Mouse (Mus musculus) MEL (cell line): ENCODE measurements around the gene Ankrd54.
"Not testable (repeated sequence)": the region's sequence is repeated elsewhere in the genome, so short reads cannot be mapped to it uniquely, and the experiment has no call there.

ENCODE experiments used
- CHD1 ChIP-seq: IDR thresholded peaks from 2 replicates; pipeline ENCODE4 v1.6.1; 2012; ENCODE audit warnings: low read depth, mild to moderate bottlenecking, inconsistent platforms, low read length, improper control_type of control experiment
- CTCF ChIP-seq, 3 experiments: IDR thresholded peaks in 2 of 3; conservative IDR thresholded peaks in 1 of 3; 2 replicates each; pipeline ENCODE4 v1.5.1; 2011 to 2012; ENCODE audit warnings: low read length in 3 of 3, low read depth in 2 of 3, mild to moderate bottlenecking in 2 of 3, improper control_type of control experiment in 1 of 3, inconsistent platforms in 1 of 3, mixed read lengths in 1 of 3, moderate library complexity in 1 of 3; ENCODE audit not compliant: control insufficient read depth in 1 of 3, insufficient read depth in 1 of 3, poor library complexity in 1 of 3, severe bottlenecking in 1 of 3
- GATA1 ChIP-seq: IDR thresholded peaks from 2 replicates; pipeline ENCODE4 v1.6.1; 2011; ENCODE audit warnings: low read depth, low read length, improper control_type of control experiment
- JUND ChIP-seq: IDR thresholded peaks from 2 replicates; pipeline ENCODE4 v1.6.1; 2011; ENCODE audit warnings: low read depth, mild to moderate bottlenecking, improper control_type of control experiment, low read length
- NELFE ChIP-seq: IDR thresholded peaks from 2 replicates; pipeline ENCODE4 v1.6.1; 2011; ENCODE audit warnings: low read depth, low read length, improper control_type of control experiment
- NRF1 ChIP-seq: IDR thresholded peaks from 2 replicates; pipeline ENCODE4 v1.6.1; 2014; ENCODE audit warnings: low read depth, mild to moderate bottlenecking, inconsistent platforms, low read length, improper control_type of control experiment, moderate library complexity; ENCODE audit not compliant: poor library complexity, insufficient read depth, severe bottlenecking
- POLR2A ChIP-seq, 2 experiments: IDR thresholded peaks; 2 replicates each; pipeline ENCODE4 v1.6.1; 2011 to 2012; ENCODE audit warnings: low read length in 2 of 2, mild to moderate bottlenecking in 2 of 2, control low read depth in 1 of 2, improper control_type of control experiment in 1 of 2, low read depth in 1 of 2, moderate library complexity in 1 of 2; ENCODE audit not compliant: control insufficient read depth in 1 of 2, insufficient read depth in 1 of 2, poor library complexity in 1 of 2
- POLR2AphosphoS5 ChIP-seq: IDR thresholded peaks from 2 replicates; pipeline ENCODE4 v1.6.1; 2012; ENCODE audit warnings: low read depth, borderline replicate concordance, mild to moderate bottlenecking, inconsistent platforms, low read length, moderate library complexity, mixed read lengths
- SIN3A ChIP-seq: IDR thresholded peaks from 2 replicates; pipeline ENCODE4 v1.6.1; 2012; ENCODE audit warnings: low read length, improper control_type of control experiment, inconsistent platforms
- SMC3 ChIP-seq: IDR thresholded peaks from 2 replicates; pipeline ENCODE4 v1.6.1; 2011; ENCODE audit warnings: low read depth, low read length, improper control_type of control experiment
- TAL1 ChIP-seq: IDR thresholded peaks from 2 replicates; pipeline ENCODE4 v1.6.1; 2012; ENCODE audit warnings: mild to moderate bottlenecking, inconsistent platforms, low read length, moderate library complexity, mixed read lengths
- ZKSCAN1 ChIP-seq: IDR thresholded peaks from 2 replicates; pipeline ENCODE4 v1.6.1; 2012; ENCODE audit warnings: low read depth, mild to moderate bottlenecking, inconsistent platforms, low read length, improper control_type of control experiment, moderate library complexity
- ZNF384 ChIP-seq: IDR thresholded peaks from 2 replicates; pipeline ENCODE4 v1.6.1; 2012; ENCODE audit warnings: low read depth, mild to moderate bottlenecking, inconsistent platforms, low read length, improper control_type of control experiment

GRCm38 (mm10) chr15:79007836-79008235 lies 54.9 kb downstream of the Ankrd54 start:
- peak in 2 of 3 experiments; percentile 5 to 49; a peak in 2 of 6 replicates for TF ChIP-seq CTCF (IDR thresholded peaks at IDR 0.05 in 2 of 3, conservative IDR thresholded peaks at IDR 0.05 in 1 of 3; ENCODE audit: control insufficient read depth in 1 of 3, insufficient read depth in 1 of 3, low read depth in 2 of 3, low read length in 3 of 3, poor library complexity in 1 of 3, severe bottlenecking in 1 of 3)
- not testable (repeated sequence) for TF ChIP-seq NELFE; CHD1; POLR2A (IDR thresholded peaks at IDR 0.05; ENCODE audit: control insufficient read depth in 1 of 2, insufficient read depth in 1 of 2, low read depth in 1 of 2, low read length in 2 of 2, poor library complexity in 1 of 2); GATA1; POLR2AphosphoS5; ZNF384; NRF1; ZKSCAN1; SIN3A; TAL1; JUND
- peak; percentile 31; the same call in 1 of the 2 replicates for TF ChIP-seq SMC3
